Mouse (Mus musculus) G1E (cell line): ENCODE results near the gene Slc6a14.

Experiments
- CTCF ChIP-seq: IDR thresholded peaks from 2 replicates; pipeline ENCODE4 v1.5.1; 2012; ENCODE audit warnings: low read depth, low read length, inconsistent platforms, mixed read lengths
- TAL1 ChIP-seq: conservative IDR thresholded peaks from 2 replicates; pipeline ENCODE4 v1.6.1; 2012; ENCODE audit warnings: low read depth, low read length, inconsistent platforms, mixed read lengths

GRCm38 (mm10) chrX:21704470-21704869 is 10.2 kb upstream of the Slc6a14 start:
- TF ChIP-seq TAL1 (no peak), CTCF (no peak)
